Mouse (Mus musculus): Measurements from ENCODE around the gene Gata1.
"Not testable (repeated sequence)": the region's sequence is repeated elsewhere in the genome, so short reads cannot be mapped to it uniquely, and the experiment has no call there.

Gata1 gene

DNA sequence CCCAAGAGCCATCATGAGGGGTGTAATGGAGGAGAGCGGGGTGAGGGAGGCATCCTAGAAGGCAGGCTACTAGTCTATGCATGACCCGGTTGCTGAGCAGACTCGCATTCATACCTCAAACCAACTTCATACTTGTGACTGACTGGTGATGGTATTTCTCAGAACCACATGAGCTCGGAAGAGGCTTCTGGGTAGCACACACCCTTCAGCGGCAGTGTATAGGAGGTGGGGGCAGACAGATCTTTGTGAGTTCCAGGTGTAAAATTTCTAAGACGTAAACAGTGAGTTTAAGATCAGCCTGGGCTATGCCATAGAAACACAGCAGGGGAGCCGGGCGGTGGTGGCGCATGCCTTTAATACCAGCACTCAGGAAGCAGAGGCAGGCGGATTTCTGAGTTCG, at the start of gene Gata1:
Gene Gata1 (minus strand): TSS at position 180 of the 400 bp plus-strand sequence.
- DNase-seq: no peak

DNA sequence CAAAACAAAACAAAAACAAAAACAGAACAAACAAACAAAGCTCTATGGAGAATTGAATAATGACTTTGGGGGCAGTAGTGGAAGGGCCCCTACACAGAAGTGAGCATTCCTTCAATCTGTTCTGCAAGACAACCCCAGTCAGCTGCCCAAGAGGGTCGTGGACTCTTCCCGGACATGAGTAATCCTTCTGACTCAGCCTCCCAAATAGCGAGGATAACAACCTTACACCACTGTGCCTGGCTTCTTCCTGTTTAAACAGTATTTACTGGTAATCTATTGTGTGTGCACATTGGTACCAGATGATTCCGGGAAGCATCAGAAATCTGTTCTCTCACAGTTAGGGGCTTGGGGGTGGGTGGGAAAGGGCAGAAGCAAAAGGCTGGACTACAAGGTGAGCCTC, 48.9 kb upstream of the Gata1 start:
- DNase-seq: no peak

DNA sequence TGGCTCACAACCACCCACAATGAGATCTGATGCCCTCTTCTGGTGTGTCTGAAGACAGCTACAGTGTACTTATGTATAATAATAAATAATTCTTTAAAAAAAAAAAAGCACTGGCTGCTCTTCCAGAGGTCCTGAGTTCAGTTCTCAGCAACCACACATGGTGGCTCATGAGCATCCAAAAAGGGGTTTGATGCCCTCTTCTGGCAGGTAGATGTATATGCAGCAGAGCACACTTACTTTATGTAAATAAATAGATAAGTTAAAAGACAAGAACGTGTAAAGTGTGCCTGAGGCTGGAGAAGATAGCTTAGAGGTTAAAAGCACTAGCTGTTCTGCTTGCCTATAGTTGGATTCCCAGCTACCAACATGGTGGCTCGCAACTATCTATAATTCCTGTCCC, 46.9 kb upstream of the Gata1 start:
- no peak for DNase-seq

DNA sequence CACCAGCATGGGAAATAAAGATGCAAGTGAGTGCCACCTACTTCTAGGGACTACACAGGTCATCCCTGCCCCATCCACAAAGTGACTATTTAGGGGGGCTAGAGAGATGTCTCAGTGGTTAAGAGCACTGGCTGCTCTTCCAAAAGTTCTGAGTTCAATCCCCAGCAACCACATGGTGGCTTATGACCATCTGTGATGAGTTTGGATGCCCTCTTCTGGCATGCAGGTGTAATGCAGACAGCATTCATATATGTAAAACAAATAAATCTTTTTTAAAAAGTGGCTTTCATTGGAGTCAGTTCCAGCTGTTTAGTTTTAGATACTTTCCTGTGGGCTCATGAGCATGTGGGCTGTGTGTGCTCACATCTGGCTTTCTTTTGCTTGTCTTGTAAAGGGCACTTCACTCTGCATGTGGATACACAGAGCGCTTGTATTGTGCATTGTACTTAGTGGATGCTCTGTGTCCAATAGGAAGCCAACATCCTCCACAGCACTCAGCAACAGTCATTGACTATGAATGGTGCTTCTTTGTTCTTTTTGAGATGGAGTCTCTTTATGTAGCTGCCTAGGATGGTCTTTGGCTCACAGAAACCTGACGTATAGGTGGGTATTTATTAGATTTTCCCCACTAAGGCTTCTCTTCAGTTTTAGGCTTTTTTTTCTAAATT, 42.4 kb upstream of the Gata1 start:
- peak; percentile 6 for DNase-seq

DNA sequence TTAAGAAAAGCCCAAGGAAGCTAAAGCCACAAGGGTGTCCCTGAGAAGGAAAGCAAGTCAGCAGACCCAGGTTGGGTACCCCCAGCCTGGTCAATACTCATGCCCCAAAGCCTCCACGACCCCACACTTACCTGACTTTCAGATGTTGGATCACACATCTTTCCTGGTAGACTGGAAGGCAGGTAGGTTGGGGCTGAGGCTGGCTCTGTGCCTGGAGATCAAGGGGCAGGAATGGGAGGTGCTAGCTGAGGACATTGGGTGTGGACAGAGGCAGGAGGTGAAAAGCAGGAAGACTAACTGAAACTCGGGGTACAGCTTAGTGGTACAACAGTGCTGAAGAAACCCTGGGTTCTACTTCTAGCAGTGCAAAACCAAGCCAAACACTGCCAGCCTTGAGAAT, 40.4 kb upstream of the Gata1 start, which contains the start of gene Glod5:
Gene Glod5 (minus strand): TSS at position 207 of the 400 bp plus-strand sequence.
- no peak for DNase-seq

DNA sequence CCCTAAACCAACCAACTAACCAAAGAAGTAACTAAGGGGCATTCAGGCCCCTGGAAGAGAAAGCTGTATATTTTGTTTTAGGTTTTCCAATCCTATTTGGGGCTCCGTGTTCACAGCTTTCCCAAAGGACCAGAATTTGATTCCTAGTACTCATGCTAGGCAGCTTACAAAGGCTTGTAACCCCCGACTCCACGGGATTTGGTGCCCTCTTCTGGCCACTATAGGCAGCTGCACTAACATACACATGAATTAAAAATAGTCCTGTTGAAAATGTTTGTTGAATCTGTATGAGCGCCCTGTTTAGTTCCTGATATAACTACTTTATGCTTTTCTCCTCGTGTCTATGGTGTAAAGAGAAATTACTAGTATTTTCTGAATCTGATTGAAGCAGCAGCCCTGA, 39.3 kb upstream of the Gata1 start:
- DNase-seq: peak; percentile 29

DNA sequence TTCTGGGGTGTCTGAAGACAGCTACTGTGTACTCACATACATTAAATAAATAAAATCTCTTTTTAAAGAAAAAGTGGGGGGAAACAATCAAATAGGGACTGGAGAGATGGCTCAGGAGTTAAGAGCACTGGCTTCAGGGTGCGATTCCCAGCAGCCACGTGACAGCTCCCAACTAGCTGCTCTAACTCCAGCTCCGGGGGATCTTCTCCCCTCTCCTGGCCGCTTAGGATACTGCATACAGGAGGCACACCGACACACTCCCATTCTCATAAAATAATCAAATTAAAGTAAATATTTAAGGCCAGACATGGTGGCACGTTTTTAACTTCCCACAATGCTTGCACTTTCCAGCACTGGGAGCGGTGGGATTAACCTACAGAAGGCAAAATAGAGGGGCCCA, 37.8 kb upstream of the Gata1 start:
- not testable (repeated sequence) for DNase-seq

DNA sequence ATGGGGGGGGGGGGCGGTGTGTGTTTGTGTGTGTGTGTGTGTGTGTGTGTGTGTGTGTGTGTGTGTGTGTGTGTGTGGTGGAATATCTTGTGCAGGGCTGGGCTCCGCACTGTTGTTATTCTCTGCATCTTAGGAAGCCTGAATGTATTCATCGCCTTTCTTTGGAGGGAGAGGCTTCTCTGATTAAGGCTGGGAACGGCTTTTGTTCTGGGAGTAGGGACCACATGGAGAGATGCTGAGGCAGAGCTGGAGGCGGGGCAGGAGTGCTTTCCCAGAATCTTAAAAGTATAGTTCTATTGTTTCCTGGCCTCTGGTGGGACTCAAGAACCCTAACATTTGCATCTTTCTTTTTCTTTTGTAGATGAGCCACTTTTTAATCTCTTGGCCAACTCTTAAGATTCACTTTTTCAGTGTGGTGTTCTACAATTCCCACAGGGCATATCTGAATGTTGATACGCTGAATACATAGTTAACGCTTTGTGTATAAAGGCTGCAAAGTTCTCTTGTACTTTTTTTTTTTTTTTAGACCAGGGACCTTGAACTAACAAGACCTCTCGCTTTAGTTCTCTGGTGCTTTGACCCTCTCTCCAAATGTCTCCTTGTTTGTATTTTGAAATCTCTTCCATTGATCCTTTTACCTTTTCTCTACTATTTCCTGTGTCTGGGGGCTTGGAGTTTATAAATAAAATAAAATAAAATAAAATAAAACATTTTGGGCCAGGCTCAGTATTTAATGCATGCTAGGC, 35.9 kb upstream of the Gata1 start:
- DNase-seq: no peak

DNA sequence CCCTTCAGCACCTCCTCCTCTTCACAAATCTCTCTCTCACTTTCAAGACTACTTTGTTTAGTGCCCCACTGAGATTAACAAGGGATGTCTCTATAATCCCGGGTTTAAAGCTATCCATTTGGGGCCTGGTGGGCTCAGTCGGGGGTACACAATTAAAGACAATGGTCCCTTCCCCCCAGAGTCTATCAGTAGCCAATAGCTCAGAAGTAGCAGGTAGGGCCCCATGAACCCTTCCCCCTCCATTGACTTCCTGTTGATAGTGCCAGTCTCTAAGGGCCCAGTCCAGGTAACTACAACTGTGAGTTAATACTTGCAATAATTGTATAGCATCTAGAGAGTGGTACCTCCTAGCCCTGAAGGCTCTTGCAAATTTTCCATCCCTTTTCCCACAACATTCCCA, 35.3 kb upstream of the Gata1 start:
- DNase-seq: no peak

DNA sequence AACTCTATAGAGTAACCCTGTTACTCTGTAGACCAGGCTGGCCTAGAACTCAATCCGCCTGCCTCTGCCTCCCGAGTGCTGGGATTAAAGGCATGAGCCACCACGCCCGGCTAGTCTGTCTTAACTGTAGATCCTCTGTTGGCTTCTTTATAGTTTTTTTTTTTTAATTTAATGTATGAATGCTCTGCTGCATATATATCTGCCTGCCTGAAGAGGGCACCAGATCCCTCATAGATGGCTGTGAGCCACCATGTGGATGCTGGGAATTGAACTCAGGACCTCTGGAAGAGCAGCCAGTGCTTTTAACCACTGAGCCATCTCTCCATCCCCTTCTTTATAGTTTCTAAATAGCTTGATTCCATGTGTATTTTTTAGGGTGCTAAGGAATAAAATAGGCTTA, 31.5 kb upstream of the Gata1 start:
- DNase-seq: not testable (repeated sequence)

DNA sequence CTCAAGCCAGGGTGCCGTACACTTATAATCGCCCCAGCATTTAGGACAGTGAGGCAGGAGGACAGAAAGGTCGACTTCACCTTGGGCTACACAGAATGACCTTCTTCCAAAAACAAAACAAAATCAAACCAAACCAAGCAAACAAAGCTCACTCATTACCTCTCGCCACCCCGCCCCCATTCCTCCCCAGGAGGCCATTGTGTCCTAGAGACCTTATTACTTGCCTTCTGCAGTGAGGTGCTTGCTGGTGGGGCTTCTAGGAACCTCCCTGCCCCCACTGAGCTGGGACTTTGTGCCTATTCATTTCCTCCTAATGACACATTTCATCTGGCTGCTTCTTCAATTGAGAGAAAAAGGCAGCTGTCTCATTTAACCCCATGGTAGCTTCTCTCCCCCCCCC, 30.7 kb upstream of the Gata1 start:
- no peak for DNase-seq

DNA sequence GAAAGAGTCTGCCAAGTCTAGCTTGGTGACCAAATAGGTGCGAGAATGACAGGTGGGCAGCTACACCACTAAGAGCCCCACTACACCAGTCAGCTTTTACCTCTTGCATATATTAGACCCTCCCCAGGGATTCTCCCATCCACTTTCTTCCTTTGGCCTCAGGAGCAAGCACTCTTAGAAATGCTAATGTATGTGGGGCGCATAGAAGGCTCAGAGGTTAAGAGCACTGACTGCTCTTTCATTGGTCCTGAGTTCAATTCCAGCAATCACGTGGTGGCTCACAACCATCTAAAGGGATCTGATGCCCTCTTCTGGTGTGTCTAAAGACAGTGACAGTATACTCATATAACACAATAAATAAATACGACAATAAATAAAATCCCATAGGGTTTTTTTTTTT, 25.1 kb upstream of the Gata1 start:
- no peak for DNase-seq

DNA sequence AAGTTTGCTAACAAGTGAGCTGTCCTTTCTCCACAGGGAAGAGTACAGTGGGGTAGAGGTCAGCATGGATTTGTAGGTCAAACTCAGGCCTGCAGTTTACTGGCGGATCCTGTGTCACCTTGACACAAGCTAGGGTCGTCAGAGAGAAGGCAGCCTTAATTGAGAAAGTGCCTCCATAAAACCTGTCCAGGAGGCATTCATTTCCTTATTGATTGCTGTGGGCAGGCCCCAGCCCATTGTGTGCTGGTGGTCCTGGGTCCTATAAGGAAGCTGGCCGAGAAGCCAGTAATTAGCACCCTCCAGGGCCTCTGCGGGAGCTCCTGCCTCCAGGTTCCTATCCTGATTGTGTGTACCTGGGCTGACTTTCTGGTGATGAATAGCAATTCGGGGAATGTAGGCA, 24.1 kb upstream of the Gata1 start:
- DNase-seq: no peak

DNA sequence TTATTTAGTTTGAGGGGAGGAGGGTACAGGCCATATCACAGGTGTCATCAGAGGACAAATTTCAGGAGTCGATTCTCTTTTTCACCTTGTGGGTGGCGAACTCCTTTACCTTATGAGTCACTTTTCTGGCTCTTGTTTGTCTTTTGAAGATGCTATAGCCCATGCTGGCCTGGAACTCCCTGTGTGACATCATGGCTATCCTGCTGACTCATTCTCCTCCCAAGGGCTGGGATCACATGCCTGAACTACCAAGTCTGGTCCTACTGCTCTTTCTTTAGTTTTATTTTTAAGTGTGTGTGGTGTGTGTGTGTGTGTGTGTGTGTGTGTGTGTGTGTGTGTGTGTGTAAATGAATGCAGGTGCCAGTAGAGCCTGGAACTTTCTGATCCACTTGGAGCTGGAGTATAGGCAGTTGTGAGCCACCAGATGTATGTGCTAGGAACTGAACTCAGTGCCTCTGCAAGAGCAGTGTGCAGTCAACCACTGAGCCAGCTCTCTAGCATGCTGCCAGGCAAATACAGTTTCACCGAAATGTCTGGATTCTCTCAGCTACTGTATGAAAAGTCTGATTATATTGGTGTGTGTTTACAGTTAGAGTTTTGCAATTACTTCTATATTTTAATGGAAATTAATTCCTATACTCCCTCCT, 22.8 kb upstream of the Gata1 start:
- no peak for DNase-seq

DNA sequence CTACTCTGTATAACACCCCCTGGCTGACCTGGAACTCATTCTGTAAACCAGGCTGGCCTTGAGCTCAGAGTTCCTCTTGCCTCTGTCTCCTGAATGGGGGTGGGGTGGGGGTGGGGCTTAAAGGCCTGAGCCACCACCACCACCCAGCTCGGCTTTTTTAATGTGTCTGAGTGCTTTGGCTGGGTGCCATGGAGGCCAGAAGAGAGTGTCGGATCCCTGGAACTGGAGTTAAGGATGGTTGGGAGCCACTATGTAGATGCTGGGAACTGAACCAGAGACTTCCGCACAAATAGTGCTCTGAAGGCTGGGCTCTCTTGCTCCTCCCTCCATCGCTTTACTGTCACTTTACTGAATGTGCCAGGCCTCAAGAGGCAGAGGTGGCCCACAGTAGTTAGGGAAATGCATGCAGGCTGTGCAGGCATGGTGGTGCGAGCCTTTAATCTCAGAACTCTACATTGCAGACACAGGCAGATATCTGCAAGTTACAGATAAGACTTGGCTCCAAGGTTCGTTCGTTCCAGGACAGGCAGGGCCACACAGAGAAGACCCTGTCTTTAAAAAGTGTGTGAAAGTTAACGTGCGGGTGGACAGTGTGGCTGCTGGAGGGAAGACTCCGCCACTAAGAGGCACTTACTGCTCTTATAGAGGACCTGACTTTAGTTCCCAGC, 15.3 kb upstream of the Gata1 start:
- no peak for DNase-seq

DNA sequence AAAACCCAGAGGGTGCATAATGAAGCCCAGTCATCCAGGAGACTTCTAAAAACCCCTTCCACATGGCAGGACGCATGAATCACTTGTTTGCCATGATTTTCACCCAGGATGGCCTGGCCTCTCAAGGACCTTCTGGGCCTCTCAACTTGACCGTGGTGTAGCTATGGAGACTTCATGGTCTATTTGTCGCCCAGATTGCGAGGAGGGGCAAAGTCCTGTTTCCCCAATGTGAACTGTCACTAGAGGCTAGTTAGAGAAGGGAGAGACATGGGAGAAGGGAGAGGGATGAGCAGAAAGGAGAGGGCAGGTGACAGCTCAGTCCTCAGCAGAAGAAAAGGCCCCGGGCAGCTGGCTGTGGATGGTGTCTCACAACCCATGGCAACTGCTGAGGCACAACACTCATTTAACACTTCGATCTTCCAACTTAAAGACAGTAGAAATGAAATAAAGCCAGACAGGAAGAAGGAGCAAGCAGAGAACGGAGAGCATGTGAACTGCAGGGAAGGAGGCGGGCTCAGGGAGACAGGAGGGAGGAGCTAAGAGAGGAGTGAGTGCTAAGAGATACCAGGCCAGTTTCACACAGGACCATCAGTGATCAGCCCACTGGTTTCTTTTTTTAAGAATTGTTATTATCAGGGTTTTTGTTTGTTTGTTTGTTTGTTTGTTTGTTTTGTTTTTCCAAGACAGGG, 14.7 kb upstream of the Gata1 start:
- no peak for DNase-seq

DNA sequence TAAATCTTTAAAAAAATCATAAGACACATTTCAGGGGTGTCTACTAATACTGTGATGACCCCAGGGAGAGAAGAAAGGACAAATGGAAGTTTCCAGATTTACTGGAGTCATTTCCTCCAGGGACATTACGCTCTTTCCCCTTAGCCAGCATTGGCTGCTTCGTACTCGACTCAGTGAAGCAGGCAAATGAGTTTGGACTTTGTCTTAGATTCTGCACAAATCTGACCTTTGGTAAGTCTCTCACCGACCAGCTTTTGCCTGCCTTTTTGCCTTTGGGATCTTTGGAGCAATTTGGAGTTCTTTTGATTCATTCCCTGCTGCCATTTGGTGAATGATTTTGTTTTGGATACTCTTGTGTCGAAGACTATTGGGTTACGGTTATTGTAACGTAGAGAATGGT, 3.5 kb upstream of the Gata1 start:
- DNase-seq: no peak

DNA sequence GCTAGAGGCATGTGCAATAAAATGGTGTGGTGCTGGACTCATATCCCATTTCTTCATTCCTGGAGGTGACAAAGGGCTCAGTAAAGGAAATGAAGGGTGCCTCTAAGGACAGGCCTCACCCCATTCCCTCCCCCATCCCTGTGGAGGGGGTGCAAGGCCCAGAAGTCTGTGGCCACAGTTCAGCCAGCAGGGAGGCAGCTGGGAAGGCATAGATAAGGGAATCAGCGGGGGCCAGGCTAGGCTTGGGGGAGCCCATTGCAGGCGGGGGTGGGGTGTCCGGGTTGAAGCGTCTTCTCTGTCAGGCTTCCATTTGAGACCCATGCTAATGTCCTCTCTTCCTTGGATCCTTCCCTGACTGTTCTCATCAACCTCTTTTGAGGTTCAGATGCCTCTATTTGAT, 6.6 kb downstream of the Gata1 start:
- DNase-seq: no peak

DNA sequence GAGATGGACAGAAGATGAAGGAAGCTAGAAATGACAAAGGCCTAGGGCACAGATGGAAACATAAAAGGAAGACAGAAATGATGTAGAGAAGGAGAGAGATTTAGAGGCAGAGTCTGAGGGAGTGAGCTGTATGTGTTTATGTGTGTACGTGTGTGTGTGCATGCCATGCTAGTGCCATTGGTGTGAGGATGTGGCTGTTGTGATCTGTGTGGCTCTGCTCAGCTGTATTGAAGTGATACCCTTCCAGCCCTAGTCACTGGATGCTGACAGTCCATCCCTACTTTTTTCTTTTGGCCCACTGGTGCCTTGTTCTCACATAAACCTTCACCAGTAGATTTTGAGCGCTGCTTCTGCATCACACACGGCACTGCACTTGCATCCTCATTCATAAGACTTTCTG, 9.0 kb downstream of the Gata1 start:
- DNase-seq: no peak

DNA sequence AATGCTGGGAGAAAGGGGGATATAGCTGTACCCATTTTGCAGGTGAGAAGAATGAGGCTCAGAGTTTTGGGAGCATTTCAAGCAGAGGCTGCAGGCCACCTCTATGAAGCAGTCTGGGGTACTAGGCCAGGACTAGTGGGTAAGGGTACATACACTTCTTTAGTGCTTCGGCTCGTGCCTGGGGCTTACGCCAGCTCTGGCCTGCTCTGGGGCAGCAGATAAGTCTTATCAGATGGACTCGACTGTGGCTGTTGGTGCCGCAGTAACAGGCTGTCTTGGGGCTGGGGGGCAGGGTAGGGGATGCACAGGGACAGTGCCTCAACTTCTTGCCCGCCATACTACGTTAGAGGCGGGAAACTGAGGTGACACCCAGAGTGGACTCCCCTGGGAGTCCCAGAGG, 9.6 kb downstream of the Gata1 start:
- no peak for DNase-seq

DNA sequence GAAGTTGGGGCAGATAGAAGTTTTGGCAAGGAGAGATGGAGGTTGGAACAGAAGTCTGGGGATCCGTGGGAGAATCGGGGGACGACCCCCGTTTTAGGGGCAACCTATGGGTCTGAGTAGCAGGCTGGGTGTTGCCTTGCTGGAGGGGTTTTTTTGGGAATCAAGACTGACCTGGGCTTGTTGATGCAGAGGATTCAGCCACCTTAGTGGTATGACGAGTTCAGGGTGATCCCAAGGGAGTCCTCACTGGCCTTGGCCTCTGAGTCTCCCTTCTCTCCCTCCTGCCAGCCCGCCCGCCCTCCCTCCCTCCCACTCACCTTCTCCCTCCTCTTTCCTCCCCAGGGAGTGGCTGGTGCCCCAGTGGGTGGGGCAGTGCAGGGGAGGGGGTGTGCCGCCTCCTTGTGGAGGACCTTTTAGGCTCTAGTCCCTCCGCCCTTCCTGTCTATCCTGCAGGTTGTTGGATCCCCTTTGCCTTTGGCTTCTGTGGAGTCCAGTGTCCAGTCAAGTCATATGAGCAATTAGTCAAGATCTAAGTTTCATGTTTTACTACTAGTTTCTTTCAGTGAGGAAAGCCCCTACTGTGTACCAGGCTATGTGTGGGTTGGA, 10.2 kb downstream of the Gata1 start:
- no peak for DNase-seq

DNA sequence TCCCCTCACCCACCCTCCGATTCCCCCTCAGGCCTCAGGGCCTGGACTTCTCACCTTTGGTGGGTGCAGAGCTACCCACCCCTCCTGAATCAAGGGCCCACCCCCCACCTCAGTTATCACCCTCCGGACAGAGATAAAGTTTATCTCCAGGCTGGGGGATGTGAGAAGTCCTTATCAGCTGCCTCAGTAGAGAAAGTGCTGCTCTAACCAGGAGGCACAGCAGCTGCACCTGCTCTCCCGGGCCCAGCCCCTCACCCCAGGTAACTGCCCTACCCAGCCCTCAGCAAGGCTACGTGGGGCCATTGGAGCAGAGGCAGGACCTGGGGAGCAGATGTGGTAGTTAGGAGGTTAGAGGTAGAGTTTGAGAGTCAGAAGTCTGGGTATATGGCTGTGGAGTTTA, 11.7 kb downstream of the Gata1 start:
- no peak for DNase-seq
